Mouse (Mus musculus) left cerebral cortex, adult 9 months (tissue): ENCODE measurements at regions not wholly inside any gene's neighbourhood (a gene's known extent, or its start where the extent isn't known, plus 50 kb on each side); places are given as distances from the start of the nearest gene placed in this dataset.
"Not testable (repeated sequence)": the region's sequence is repeated elsewhere in the genome, so short reads cannot be mapped to it uniquely, and the experiment has no call there.

ENCODE experiments used
- DNase-seq, 2 experiments: peaks; one replicate each; pipeline ENCODE4 v3.0.0; 2022; ENCODE audit warnings: low spot score in 2 of 2

- DNase-seq, result not testable (repeated sequence)
Observed at GRCm38 (mm10) chrX:14792261-14792660, 581.3 kb downstream of the H2al1n start.

- no peak for DNase-seq
Observed at GRCm38 (mm10) chrX:14835862-14836261, 624.9 kb downstream of the H2al1n start.

- no peak for DNase-seq
Observed at GRCm38 (mm10) chrX:14839740-14840419, 628.9 kb downstream of the H2al1n start.

- DNase-seq, result no peak
Observed at GRCm38 (mm10) chrX:14840420-14840757, 629.4 kb downstream of the H2al1n start.

- DNase-seq, result no peak
Observed at GRCm38 (mm10) chrX:14845353-14845752, 634.4 kb downstream of the H2al1n start.

- DNase-seq, result peak in 1 of 2 experiments; percentile 12
Observed at GRCm38 (mm10) chrX:14884612-14885011, 673.7 kb downstream of the H2al1n start.
